Mouse (Mus musculus) urinary bladder, adult 18-20 months (tissue): ENCODE data around the gene Celsr1.

Experiments used
- DNase-seq, 2 experiments: peaks; one replicate each; pipeline ENCODE4 v3.0.0; 2022; ENCODE audit warnings: low spot score in 2 of 2, mixed read lengths in 2 of 2

Celsr1 gene

GRCm38 (mm10) chr15:86034781-86035360, 1.3 kb upstream of the Celsr1 start:
- DNase-seq = no peak

GRCm38 (mm10) chr15:86034021-86034523, 495 bp upstream of the Celsr1 start:
- no peak for DNase-seq

- no peak for DNase-seq
These were observed 776 bp downstream of the Celsr1 start for GRCm38 (mm10) chr15:86032811-86033190.

GRCm38 (mm10) chr15:86029981-86030380, 3.6 kb downstream of the Celsr1 start:
- DNase-seq = no peak

GRCm38 (mm10) chr15:86027871-86028270, 5.7 kb downstream of the Celsr1 start:
- no peak for DNase-seq

GRCm38 (mm10) chr15:86021971-86022370, 11.6 kb downstream of the Celsr1 start:
- no peak for DNase-seq

- no peak for DNase-seq
These were observed 12.3 kb downstream of the Celsr1 start for GRCm38 (mm10) chr15:86021301-86021700.

- no peak for DNase-seq
These were observed 13.6 kb downstream of the Celsr1 start for GRCm38 (mm10) chr15:86020008-86020407.

- DNase-seq = no peak
These were observed 14.6 kb downstream of the Celsr1 start for GRCm38 (mm10) chr15:86018753-86019512.

- no peak for DNase-seq
These were observed 16.2 kb downstream of the Celsr1 start for GRCm38 (mm10) chr15:86017336-86017735.

GRCm38 (mm10) chr15:86015860-86016541, 17.6 kb downstream of the Celsr1 start:
- DNase-seq = no peak

- no peak for DNase-seq
These were observed 18.6 kb downstream of the Celsr1 start for GRCm38 (mm10) chr15:86015026-86015425.

- DNase-seq = no peak
These were observed 19.9 kb downstream of the Celsr1 start for GRCm38 (mm10) chr15:86013656-86014055.

GRCm38 (mm10) chr15:86013130-86013529, 20.4 kb downstream of the Celsr1 start:
- DNase-seq = no peak

- no peak for DNase-seq
These were observed 25.9 kb downstream of the Celsr1 start for GRCm38 (mm10) chr15:86007690-86008121.

- DNase-seq = no peak
These were observed 27.7 kb downstream of the Celsr1 start for GRCm38 (mm10) chr15:86005691-86006525.

GRCm38 (mm10) chr15:86004048-86004447, 29.5 kb downstream of the Celsr1 start:
- DNase-seq = no peak

- DNase-seq = no peak
These were observed 32.8 kb downstream of the Celsr1 start for GRCm38 (mm10) chr15:86000706-86001292.

GRCm38 (mm10) chr15:85998525-85999230, 34.9 kb downstream of the Celsr1 start:
- no peak for DNase-seq

GRCm38 (mm10) chr15:85996031-85996765, 37.4 kb downstream of the Celsr1 start:
- DNase-seq = no peak
